Mouse (Mus musculus): Measurements from ENCODE around the gene Tpx2.

DNA sequence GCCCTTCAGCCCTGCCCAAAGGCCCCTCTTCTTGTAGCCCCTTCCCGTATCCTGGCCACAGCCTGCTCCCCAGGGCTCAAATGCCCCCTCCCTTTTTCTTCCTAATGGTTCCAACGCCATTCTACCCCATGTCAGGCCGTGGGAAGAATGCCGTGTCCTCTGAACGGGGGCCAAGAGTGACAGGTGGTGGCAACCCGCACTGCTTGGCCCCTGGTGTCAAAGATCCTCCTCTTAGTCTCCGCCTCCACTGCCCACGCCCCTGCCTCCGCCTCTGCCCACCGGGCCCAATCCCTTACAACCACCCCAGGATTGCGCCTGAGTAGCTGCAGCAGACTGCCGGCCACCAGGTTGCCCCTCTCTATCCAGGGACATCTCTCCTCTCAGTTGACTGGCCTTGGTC lies 63.3 kb downstream of the Tpx2 start, which contains the start of gene Mylk2:
- TF ChIP-seq CTCF (IDR thresholded peaks at IDR 0.05; ENCODE audit: low read depth, low read length) (no peak), TAL1 (conservative IDR thresholded peaks at IDR 0.05; ENCODE audit: low read depth, low read length) (no peak), GATA1 (IDR thresholded peaks at IDR 0.05; ENCODE audit: borderline replicate concordance, low read length) (no peak), POLR2AphosphoS5 (IDR thresholded peaks at IDR 0.05; ENCODE audit: insufficient replicate concordance, low read depth, low read length) (no peak)
